Mouse (Mus musculus) heart, embryonic 16.5 days (tissue): ENCODE measurements around the gene Lcorl. TPM values are rescaled to one million over a fixed set of nuclear protein-coding genes. Genes with fewer than 3 reads are reported as not detected.
"Not testable (repeated sequence)": the region's sequence is repeated elsewhere in the genome, so short reads cannot be mapped to it uniquely, and the experiment has no call there.

Experiments
- ATAC-seq: fragments of 200-750 bp; cut with Nextera tagmentation; replicated peaks from 2 replicates; pipeline ENCODE4 v1.8.0; 2017; ENCODE audit warnings: moderate number of reproducible peaks; ENCODE audit not compliant: insufficient read depth, low FRiP score; ENCODE audit errors: extremely low read depth
- H3K27ac ChIP-seq: fragments of 300-500 bp; sonication (generic); 2 replicates; pipeline ENCODE4 v1.5.1; 2014; ENCODE audit warnings: mild to moderate bottlenecking, low read length, control low read depth, moderate library complexity
- H3K27me3 ChIP-seq: fragments of 300-500 bp; sonication (generic); 2 replicates; pipeline ENCODE4 v1.6.1; 2014; ENCODE audit warnings: low read length, mixed read lengths; ENCODE audit not compliant: control insufficient read depth, insufficient read depth
- H3K36me3 ChIP-seq: fragments of 300-500 bp; sonication (generic); 2 replicates; pipeline ENCODE4 v1.6.1; 2014; ENCODE audit not compliant: control insufficient read depth, insufficient read depth
- H3K4me1 ChIP-seq: fragments of 300-500 bp; sonication (generic); 2 replicates; pipeline ENCODE4 v1.6.1; 2014; ENCODE audit warnings: low read length, mixed read lengths; ENCODE audit not compliant: control insufficient read depth, insufficient read depth
- H3K4me2 ChIP-seq: fragments of 300-500 bp; sonication (generic); 2 replicates; pipeline ENCODE4 v1.6.1; 2014; ENCODE audit warnings: low read depth, mild to moderate bottlenecking, control low read depth, low read length
- H3K4me3 ChIP-seq: fragments of 300-500 bp; sonication (generic); 2 replicates; pipeline ENCODE4 v1.5.1; 2014; ENCODE audit warnings: mild to moderate bottlenecking, control low read depth, low read length
- H3K9ac ChIP-seq: fragments of 300-500 bp; sonication (generic); 2 replicates; pipeline ENCODE4 v1.6.1; 2014; ENCODE audit warnings: low read length, control low read depth
- H3K9me3 ChIP-seq: fragments of 300-500 bp; sonication (generic); replicated peaks from 2 replicates; pipeline ENCODE4 v1.6.1; 2016; ENCODE audit warnings: low read length; ENCODE audit not compliant: control insufficient read depth
- WGBS: fragments of 180-500 bp; shearing (Covaris S2); extraction: QIAGEN DNeasy Blood & Tissue Kit; methylation state at CpG from one replicate; pipeline ENCODE4 v1.1.7; 2014; 5-methylcytosine and 5-hydroxymethylcytosine counted together
- polyA plus RNA-seq: library from polyadenylated mRNA; unstranded; fragments of >200 nt; fragmentation: Nextera tagmentation; extraction: Ambion mirVana; gene quantifications from 2 replicates; pipeline ENCODE4 v1.2.1, GENCODE M21; 2015

Gene Lcorl
- polyA plus RNA-seq, 1 experiment from 2014 or later = 15.8 TPM

- no peaks in the 10 kb centered on the region for H3K27me3 ChIP-seq
- no peaks in the 10 kb centered on the region for H3K9me3 ChIP-seq
- ATAC-seq = no peak
- peak overlapping the region; percentile 96 for H3K4me2 ChIP-seq
- peak overlapping the region; percentile 81 for H3K27ac ChIP-seq
- peaks cover 4% of the 10 kb centered on the region; the same call in 1 of the 2 replicates for H3K36me3 ChIP-seq
- H3K9ac ChIP-seq = peak overlapping the region; percentile 87
- peak overlapping the region; percentile 89 for H3K4me3 ChIP-seq
- WGBS = 0% methylated on average over 3 of the region's 3 CpGs
- H3K4me1 ChIP-seq = peaks cover 11% of the 10 kb centered on the region; the same call in 1 of the 2 replicates
Measured at GRCm38 (mm10) chr5:45668831-45669230, 188.6 kb downstream of the Lcorl start.

DNA sequence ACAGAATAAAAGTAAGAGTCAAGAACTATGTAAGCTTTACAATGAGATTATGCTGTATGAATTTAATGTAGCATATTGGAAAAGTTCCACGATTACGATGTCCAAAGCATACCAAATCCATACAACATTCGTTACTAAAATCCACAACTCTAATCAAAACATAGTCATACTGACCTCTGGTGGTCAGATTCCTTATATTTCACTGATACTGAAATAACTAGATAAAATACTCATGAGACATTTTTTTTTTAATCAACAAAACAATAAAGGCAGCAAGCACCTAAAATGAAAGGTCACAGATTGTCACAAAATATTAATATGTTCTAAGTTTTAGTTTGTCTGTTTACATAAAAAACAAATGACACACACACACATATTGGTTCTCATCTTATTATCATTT, 189.1 kb downstream of the Lcorl start:
- H3K4me1 ChIP-seq = peaks cover 11% of the 10 kb centered on the region; the same call in 1 of the 2 replicates
- no peak overlapping the region; the same call in 1 of the 2 replicates for H3K4me3 ChIP-seq
- H3K27ac ChIP-seq = no peak overlapping the region
- peak overlapping the region; percentile 96 for H3K4me2 ChIP-seq
- H3K27me3 ChIP-seq = no peaks in the 10 kb centered on the region
- 25% methylated on average over 3 of the region's 3 CpGs for WGBS
- no peak for ATAC-seq
- no peaks in the 10 kb centered on the region for H3K9me3 ChIP-seq
- H3K36me3 ChIP-seq = peaks cover 4% of the 10 kb centered on the region; the same call in 1 of the 2 replicates
- H3K9ac ChIP-seq = no peak overlapping the region

- H3K9ac ChIP-seq, H3K4me1 ChIP-seq, ATAC-seq, H3K27me3 ChIP-seq, H3K4me2 ChIP-seq, H3K9me3 ChIP-seq, H3K36me3 ChIP-seq, H3K27ac ChIP-seq, H3K4me3 ChIP-seq: not testable (repeated sequence)
- 87% methylated on average over 13 of the region's 13 CpGs for WGBS
Measured at GRCm38 (mm10) chr5:45658406-45658805, 199.0 kb downstream of the Lcorl start.

DNA sequence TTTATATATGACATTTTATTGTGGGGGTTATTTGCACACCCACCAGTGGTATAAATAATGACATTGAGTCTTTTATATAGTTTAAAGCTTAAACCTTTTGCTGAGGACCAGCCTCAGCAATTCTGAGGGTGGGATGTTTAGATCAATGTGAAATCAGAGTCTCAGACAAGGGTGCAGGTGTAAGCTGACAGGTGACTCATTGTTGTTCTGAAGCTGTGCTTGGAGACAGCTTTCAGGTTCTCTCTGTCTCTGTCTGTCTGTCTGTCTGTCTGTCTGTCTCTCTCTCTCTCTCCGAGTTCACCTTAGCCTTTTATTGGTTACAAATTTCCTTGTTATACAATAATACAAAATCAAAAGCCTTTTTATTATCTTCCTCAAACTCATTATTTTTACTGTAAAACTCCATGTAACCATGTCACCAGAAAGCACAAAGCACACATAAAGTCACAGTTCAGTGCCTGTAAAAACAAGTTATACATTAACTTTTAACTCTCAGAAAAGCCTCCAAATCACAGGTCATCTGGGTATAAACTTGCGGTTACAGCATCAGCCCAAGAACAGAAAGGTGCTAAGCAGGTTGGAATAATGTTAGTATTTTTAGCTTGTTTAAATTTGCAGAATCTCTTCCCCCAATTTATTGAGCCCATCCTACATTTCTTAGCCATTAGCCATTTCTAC, 206.2 kb downstream of the Lcorl start:
- Histone ChIP-seq H3K27me3 (no peaks in the 10 kb centered on the region), H3K9ac (no peak overlapping the region), H3K4me2 (no peak overlapping the region), H3K4me1 (no peaks in the 10 kb centered on the region), H3K9me3 (no peaks in the 10 kb centered on the region), H3K36me3 (no peaks in the 10 kb centered on the region), H3K4me3 (no peak overlapping the region), H3K27ac (no peak overlapping the region)
- ATAC-seq = no peak
- WGBS = 84% methylated on average over 2 of the region's 2 CpGs

Other genes starting within 250 kb of the Lcorl start
- gene Fam184b, start 218.0 kb downstream of the Lcorl start, polyA plus RNA-seq = 0.12 and 0.25 TPM in 2 replicates
- 31.2 and 34.2 TPM in 2 replicates for gene Ncapg, start 187.7 kb downstream of the Lcorl start, polyA plus RNA-seq